Mouse (Mus musculus): Measurements from ENCODE around the gene Glod4.

DNA sequence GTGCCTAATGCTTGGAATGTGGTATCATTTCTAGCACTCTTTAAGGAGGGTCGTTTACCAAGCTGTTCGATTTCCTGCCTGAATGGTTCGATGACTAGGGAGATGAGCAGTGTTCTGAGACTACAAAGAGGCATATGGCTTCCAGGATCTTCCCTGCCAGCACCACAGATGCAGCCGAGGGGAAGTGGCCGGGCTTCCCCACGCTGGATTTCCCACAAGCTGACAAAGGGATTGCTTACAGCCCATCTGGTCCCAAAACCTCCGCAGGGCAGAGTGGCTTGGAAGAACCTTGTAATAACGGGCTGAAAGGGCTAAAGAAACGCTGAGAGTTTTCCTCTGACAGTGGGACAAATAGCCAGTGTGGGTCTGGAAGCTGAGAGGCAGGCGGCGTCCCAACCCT lies 46.8 kb upstream of the Glod4 start:
- TF ChIP-seq POLR2A (IDR thresholded peaks at IDR 0.05; ENCODE audit: low read depth, low read length) (no peak), CTCF (IDR thresholded peaks at IDR 0.05; ENCODE audit: extremely low read depth, insufficient read length, insufficient replicate concordance, low read depth, low read length) (no peak)

All from small intestine, adult 2 months (tissue).